Mouse (Mus musculus) neural tube, embryonic 15.5 days (tissue): ENCODE data around the gene Slc5a8. TPM values are rescaled to one million over a fixed set of nuclear protein-coding genes. Genes with fewer than 3 reads are reported as not detected.

Source experiments
- ATAC-seq: fragments of 200-750 bp; cut with Nextera tagmentation; 2 replicates; pipeline ENCODE4 v1.8.0; 2017; ENCODE audit warnings: mild to moderate bottlenecking, moderate TSS enrichment, moderate library complexity; ENCODE audit not compliant: low FRiP score
- H3K27ac ChIP-seq: fragments of 300-500 bp; sonication (generic); replicated peaks from 2 replicates; pipeline ENCODE4 v1.5.1; 2015; ENCODE audit warnings: mild to moderate bottlenecking, inconsistent platforms
- H3K27me3 ChIP-seq: fragments of 300-500 bp; sonication (generic); replicated peaks from 2 replicates; pipeline ENCODE4 v1.6.1; 2015; ENCODE audit warnings: inconsistent platforms
- H3K36me3 ChIP-seq: fragments of 300-500 bp; sonication (generic); 2 replicates; pipeline ENCODE4 v1.6.1; 2015; ENCODE audit warnings: inconsistent platforms
- H3K4me1 ChIP-seq: fragments of 300-500 bp; sonication (generic); 2 replicates; pipeline ENCODE4 v1.6.1; 2015; ENCODE audit warnings: inconsistent platforms
- H3K4me2 ChIP-seq: fragments of 300-500 bp; sonication (generic); 2 replicates; pipeline ENCODE4 v1.6.1; 2015; ENCODE audit warnings: inconsistent platforms, mild to moderate bottlenecking, moderate library complexity
- H3K4me3 ChIP-seq: fragments of 300-500 bp; sonication (generic); replicated peaks from 2 replicates; pipeline ENCODE4 v1.5.1; 2015; ENCODE audit warnings: mild to moderate bottlenecking, inconsistent platforms
- H3K9ac ChIP-seq: fragments of 300-500 bp; sonication (generic); replicated peaks from 2 replicates; pipeline ENCODE4 v1.6.1; 2015; ENCODE audit warnings: mild to moderate bottlenecking, inconsistent platforms
- H3K9me3 ChIP-seq: fragments of 300-500 bp; sonication (generic); replicated peaks from 2 replicates; pipeline ENCODE4 v1.6.1; 2016; ENCODE audit warnings: inconsistent platforms
- WGBS: fragments of 180-500 bp; shearing (Covaris S2); methylation state at CpG from one replicate; pipeline ENCODE4 v1.1.7; 2015; ENCODE audit warnings: mixed read lengths; 5-methylcytosine and 5-hydroxymethylcytosine counted together
- polyA plus RNA-seq: library from polyadenylated mRNA; unstranded; fragments of >200 nt; fragmentation: Nextera tagmentation; extraction: Ambion mirVana; gene quantifications from 2 replicates; pipeline ENCODE4 v1.2.1, GENCODE M21; 2015

Slc5a8 gene
- polyA plus RNA-seq, 1 experiment from 2014 or later, result 0.10 TPM

- Histone ChIP-seq H3K9ac (peak overlapping the region; percentile 14; the same call in 1 of the 2 replicates), H3K27ac (no peak overlapping the region), H3K36me3 (no peaks in the 10 kb centered on the region), H3K27me3 (peaks cover 27% of the 10 kb centered on the region), H3K4me2 (peak overlapping the region; percentile 86), H3K4me3 (peak overlapping the region; percentile 44), H3K4me1 (peaks cover 11% of the 10 kb centered on the region), H3K9me3 (no peaks in the 10 kb centered on the region)
- ATAC-seq, result 0 out of 2 replicates have a peak, but pooled peaks have one; percentile 57
- WGBS, result under 1% methylated on average over 32 of the region's 32 CpGs
Measured at GRCm38 (mm10) chr10:88886114-88886513, 322 bp downstream of the Slc5a8 start.

- H3K9me3 ChIP-seq, result no peaks in the 10 kb centered on the region
- H3K4me3 ChIP-seq, result no peak overlapping the region
- H3K27ac ChIP-seq, result no peak overlapping the region
- H3K4me1 ChIP-seq, result peaks cover 11% of the 10 kb centered on the region
- WGBS, result 84% methylated on average over 2 of the region's 2 CpGs
- peaks cover 27% of the 10 kb centered on the region for H3K27me3 ChIP-seq
- H3K36me3 ChIP-seq, result no peaks in the 10 kb centered on the region
- no peak overlapping the region for H3K4me2 ChIP-seq
- no peak for ATAC-seq
- no peak overlapping the region for H3K9ac ChIP-seq
Measured at GRCm38 (mm10) chr10:88888376-88888775, 2.6 kb downstream of the Slc5a8 start.

- H3K4me3 ChIP-seq, result no peak overlapping the region
- H3K27me3 ChIP-seq, result peaks cover 10% of the 10 kb centered on the region
- H3K9ac ChIP-seq, result no peak overlapping the region
- no peak for ATAC-seq
- no peaks in the 10 kb centered on the region for H3K9me3 ChIP-seq
- no peaks in the 10 kb centered on the region for H3K36me3 ChIP-seq
- no peak overlapping the region for H3K4me2 ChIP-seq
- no peak overlapping the region for H3K27ac ChIP-seq
- WGBS, result 90% methylated on average over 7 of the region's 7 CpGs
- peaks cover 1% of the 10 kb centered on the region for H3K4me1 ChIP-seq
Measured at GRCm38 (mm10) chr10:88891410-88891809, 5.6 kb downstream of the Slc5a8 start.

GRCm38 (mm10) chr10:88892560-88893087 lies 6.8 kb downstream of the Slc5a8 start:
- H3K27me3 ChIP-seq, result 0 out of 2 replicates have a peak, but pooled peaks cover under 1% of the 10 kb centered on the region
- no peaks in the 10 kb centered on the region for H3K9me3 ChIP-seq
- no peak overlapping the region for H3K4me3 ChIP-seq
- no peak overlapping the region for H3K9ac ChIP-seq
- H3K27ac ChIP-seq, result no peak overlapping the region
- WGBS, result 81% methylated on average over 8 of the region's 8 CpGs
- H3K4me2 ChIP-seq, result no peak overlapping the region
- no peak for ATAC-seq
- H3K4me1 ChIP-seq, result no peaks in the 10 kb centered on the region
- H3K36me3 ChIP-seq, result no peaks in the 10 kb centered on the region

- Histone ChIP-seq H3K4me3 (no peak overlapping the region), H3K4me2 (no peak overlapping the region), H3K9ac (no peak overlapping the region), H3K4me1 (no peaks in the 10 kb centered on the region), H3K9me3 (no peaks in the 10 kb centered on the region), H3K36me3 (no peaks in the 10 kb centered on the region), H3K27me3 (no peaks in the 10 kb centered on the region), H3K27ac (no peak overlapping the region)
- 89% methylated on average over 6 of the region's 6 CpGs for WGBS
- ATAC-seq, result no peak
Measured at GRCm38 (mm10) chr10:88897032-88897431, 11.2 kb downstream of the Slc5a8 start.

GRCm38 (mm10) chr10:88949649-88950296 lies 64.0 kb downstream of the Slc5a8 start:
- WGBS, result 90% methylated on average over 12 of the region's 12 CpGs
- ATAC-seq, result no peak
- H3K27me3 ChIP-seq, result no peaks in the 10 kb centered on the region
- H3K4me2 ChIP-seq, result no peak overlapping the region
- 0 out of 2 replicates have a peak, but pooled peaks cover 2% of the 10 kb centered on the region for H3K36me3 ChIP-seq
- H3K4me3 ChIP-seq, result no peak overlapping the region
- H3K9ac ChIP-seq, result no peak overlapping the region
- H3K4me1 ChIP-seq, result no peaks in the 10 kb centered on the region
- no peak overlapping the region for H3K27ac ChIP-seq
- no peaks in the 10 kb centered on the region for H3K9me3 ChIP-seq

- H3K9me3 ChIP-seq, result no peaks in the 10 kb centered on the region
- H3K36me3 ChIP-seq, result 0 out of 2 replicates have a peak, but pooled peaks cover 2% of the 10 kb centered on the region
- H3K4me1 ChIP-seq, result no peaks in the 10 kb centered on the region
- no peak overlapping the region for H3K9ac ChIP-seq
- no peak for ATAC-seq
- H3K27me3 ChIP-seq, result no peaks in the 10 kb centered on the region
- H3K4me3 ChIP-seq, result no peak overlapping the region
- no peak overlapping the region for H3K27ac ChIP-seq
- WGBS, result 86% methylated on average over 4 of the region's 4 CpGs
- H3K4me2 ChIP-seq, result no peak overlapping the region
Measured at GRCm38 (mm10) chr10:88950297-88950653, 64.5 kb downstream of the Slc5a8 start.

GRCm38 (mm10) chr10:88960791-88961190 lies 75.0 kb downstream of the Slc5a8 start:
- no peak for ATAC-seq
- Histone ChIP-seq H3K9ac (no peak overlapping the region), H3K4me1 (no peaks in the 10 kb centered on the region), H3K9me3 (no peaks in the 10 kb centered on the region), H3K27ac (no peak overlapping the region), H3K36me3 (no peaks in the 10 kb centered on the region), H3K4me2 (no peak overlapping the region), H3K4me3 (no peak overlapping the region), H3K27me3 (no peaks in the 10 kb centered on the region)
- WGBS, result 89% methylated on average over 5 of the region's 5 CpGs

- ATAC-seq, result no peak
- Histone ChIP-seq H3K9me3 (no peaks in the 10 kb centered on the region), H3K27ac (no peak overlapping the region), H3K4me1 (no peaks in the 10 kb centered on the region), H3K9ac (no peak overlapping the region), H3K36me3 (no peaks in the 10 kb centered on the region), H3K4me3 (no peak overlapping the region), H3K27me3 (no peaks in the 10 kb centered on the region), H3K4me2 (no peak overlapping the region)
- 94% methylated on average over 5 of the region's 5 CpGs for WGBS
Measured at GRCm38 (mm10) chr10:88968586-88968985, 82.8 kb downstream of the Slc5a8 start.

GRCm38 (mm10) chr10:88970951-88971725 lies 85.3 kb downstream of the Slc5a8 start:
- Histone ChIP-seq H3K4me1 (no peaks in the 10 kb centered on the region), H3K36me3 (no peaks in the 10 kb centered on the region), H3K9me3 (no peaks in the 10 kb centered on the region), H3K4me2 (no peak overlapping the region), H3K4me3 (no peak overlapping the region), H3K27ac (no peak overlapping the region), H3K27me3 (no peaks in the 10 kb centered on the region), H3K9ac (no peak overlapping the region)
- ATAC-seq, result no peak
- WGBS, result 86% methylated on average over 7 of the region's 7 CpGs

GRCm38 (mm10) chr10:88978932-88979331 lies 93.1 kb downstream of the Slc5a8 start:
- 84% methylated on average over 6 of the region's 6 CpGs for WGBS

More at GRCm38 (mm10) chr10:88978932-88979331, 93.1 kb downstream of the Slc5a8 start:
- Histone ChIP-seq H3K4me2 (no peak overlapping the region), H3K4me1 (no peaks in the 10 kb centered on the region), H3K36me3 (peaks cover 2% of the 10 kb centered on the region; the same call in 1 of the 2 replicates), H3K9ac (no peak overlapping the region), H3K27ac (no peak overlapping the region), H3K9me3 (no peaks in the 10 kb centered on the region), H3K27me3 (no peaks in the 10 kb centered on the region), H3K4me3 (no peak overlapping the region)
- ATAC-seq, result no peak
